Mouse (Mus musculus): ENCODE measurements around the gene Cry2.

GRCm38 (mm10) chr2:92382759-92383158, 51.1 kb downstream of the Cry2 start:
- TF ChIP-seq POLR2A (IDR thresholded peaks at IDR 0.05; ENCODE audit: insufficient read depth, low read depth, low read length) (no peak), CTCF (IDR thresholded peaks at IDR 0.05) (no peak)
